Mouse (Mus musculus): ENCODE results near the gene Shd.

Shd gene

DNA sequence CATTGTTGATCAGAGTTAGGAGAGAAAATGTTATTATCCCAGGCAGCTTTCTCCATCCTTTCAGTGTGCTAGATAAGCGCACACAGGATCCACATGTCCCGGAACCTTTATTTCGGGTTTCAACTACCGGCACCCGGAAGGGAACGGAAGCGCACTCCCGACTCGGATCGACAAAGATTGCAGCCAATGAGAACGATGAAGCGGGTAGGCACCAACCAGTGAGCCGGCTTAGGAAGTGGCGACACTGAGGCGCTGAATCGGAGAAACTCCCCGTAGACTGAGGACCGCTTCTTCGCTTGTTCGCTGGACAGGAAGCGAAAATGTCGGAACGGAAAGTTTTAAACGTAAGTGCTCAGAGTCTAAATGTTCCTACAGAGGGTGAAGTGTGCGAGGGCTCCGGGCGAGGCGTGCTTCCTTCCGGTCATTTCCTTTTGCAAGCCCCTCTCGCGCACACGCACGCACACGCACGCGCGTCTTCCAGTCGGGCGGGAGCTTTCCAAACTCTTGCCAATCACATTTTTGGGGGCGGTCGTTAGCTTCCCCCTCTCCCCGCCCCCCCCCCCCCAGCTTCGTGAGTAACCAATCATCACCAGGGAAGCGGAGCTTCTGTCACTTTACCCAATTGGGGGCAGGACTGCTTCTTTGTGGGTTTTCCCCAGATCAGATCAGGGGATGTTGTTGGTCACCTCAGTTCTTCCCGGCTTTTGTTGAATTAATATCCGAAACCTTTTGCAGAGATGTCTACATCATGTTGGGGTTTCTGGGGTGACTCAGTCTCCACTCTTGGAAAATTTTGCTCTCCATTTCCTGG, 11.1 kb upstream of the Shd start, which contains the start of gene Yju2:
Gene Yju2 (plus strand): TSS at position 182 of the 811 bp plus-strand sequence.
- peak; percentile 86 to 90 for DNase-seq (ENCODE audit: low spot score in 2 of 2)

DNA sequence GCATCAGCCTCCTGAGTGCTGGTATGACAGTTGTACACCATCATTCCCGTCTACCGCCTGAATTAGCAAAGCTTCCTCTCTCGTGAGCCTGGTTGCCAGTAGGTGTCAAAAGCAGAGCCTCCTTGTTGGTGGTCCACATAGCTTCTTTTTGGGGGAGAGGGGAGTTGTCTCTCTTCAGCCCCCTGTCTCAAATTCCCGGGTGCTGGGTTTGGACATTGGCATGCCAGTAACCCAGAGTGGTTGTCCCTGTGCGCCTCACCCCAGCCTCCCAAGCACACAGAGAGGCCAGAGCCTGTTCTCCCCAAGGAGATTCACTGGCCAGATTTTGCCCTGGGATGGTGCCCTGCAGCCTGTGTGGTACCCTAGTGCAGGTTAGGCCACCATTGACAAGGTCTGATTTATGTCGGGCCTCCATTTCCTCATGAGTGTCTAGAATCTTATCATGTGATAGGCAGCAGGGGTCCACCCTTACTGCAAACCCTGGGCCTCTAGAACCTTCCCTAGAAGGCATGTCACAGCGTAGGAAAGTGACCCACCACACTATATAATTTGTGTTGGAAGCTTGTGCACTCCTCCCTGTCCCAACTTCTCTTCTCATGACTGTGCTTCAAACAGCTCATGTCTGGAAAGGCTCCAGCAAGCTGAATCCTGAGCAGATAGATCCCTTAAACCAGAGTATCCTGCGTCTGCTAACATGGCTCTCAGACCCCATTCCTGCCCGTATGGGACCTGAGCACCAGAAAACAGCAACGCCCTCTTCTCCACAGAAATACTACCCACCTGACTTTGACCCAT, 10.1 kb upstream of the Shd start:
- peak in 1 of 2 experiments; percentile 5 for DNase-seq (ENCODE audit: low spot score in 2 of 2)

DNA sequence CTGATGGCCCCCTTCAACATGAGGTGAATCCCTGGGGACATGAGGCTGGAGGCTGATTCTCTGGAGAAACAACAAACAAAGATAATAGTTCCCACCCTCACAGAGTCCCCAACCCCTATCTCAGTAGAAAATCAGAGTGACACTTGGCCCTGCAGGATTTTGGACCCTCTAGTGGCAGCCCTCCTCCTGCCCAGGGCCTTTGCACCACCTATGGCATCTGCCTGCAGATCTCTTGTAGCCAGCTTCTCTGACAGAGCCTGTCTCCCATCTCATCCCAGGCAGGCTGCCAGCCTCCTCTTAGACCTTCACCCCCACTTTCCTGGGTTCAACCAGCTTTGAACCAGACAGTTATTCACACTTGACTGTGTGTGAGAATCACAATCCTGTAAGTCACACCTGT, 9.5 kb upstream of the Shd start:
- no peak for DNase-seq (ENCODE audit: low spot score in 2 of 2)

DNA sequence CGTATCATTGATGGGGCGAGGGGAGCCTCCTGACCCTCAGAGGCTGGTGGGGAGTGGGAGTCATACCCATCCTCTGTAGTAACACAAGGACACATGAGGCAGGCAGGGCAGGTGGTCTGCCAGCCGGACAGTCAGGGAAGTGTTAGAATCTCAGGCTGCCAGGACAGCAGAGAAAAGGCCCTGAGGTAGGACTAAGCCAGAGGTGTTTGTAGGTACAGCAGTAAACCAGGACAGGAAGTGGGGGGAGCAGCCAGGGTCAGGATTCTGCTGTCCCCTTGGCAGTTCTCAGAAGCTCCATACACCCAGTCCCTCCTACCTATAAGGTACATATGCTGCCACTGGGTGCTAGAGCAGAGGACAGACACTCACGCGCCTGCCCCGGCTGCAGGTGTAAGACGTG, 8.6 kb upstream of the Shd start:
- no peak for DNase-seq (ENCODE audit: low spot score in 2 of 2)

DNA sequence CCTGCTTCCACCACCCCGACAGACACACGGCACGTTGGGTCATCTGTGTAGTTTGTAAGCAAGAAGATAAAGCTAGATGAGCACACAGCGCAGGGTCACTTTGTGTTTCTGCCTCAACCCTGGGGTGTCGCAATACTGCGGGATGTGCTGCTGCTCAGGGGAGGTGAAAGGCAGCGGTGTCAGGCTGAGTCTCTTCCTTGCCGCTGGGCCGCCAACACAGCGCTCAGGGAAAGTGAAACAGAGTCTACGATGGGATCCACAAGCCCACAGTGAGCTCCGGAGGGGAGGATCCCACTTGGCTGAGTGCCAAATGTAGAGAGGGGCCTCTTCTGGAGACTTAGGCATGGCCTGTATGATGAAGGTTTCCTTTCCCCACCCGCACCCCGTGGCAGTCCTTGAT, 7.1 kb upstream of the Shd start:
- DNase-seq (ENCODE audit: low spot score in 2 of 2), result no peak

DNA sequence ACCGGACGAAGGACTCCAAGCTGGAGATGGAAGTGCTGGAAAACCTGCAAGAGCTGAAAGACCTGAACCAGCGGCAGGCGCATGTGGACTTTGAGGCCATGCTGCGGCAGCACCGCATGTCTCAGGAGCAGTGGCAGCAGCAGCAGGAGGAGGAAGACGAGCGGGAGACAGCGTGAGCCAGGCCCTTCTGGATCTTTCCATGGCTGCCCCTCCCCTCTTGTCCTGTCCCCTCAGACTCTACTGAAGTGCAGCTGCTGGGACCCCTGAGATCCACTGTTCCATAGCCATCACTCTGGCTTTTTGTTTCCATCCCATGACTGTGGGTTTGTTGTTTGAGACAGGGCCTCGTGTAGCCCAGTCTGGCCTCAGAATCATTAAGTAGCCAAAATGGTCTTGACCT, 5.8 kb upstream of the Shd start:
- no peak for DNase-seq (ENCODE audit: low spot score in 2 of 2)

DNA sequence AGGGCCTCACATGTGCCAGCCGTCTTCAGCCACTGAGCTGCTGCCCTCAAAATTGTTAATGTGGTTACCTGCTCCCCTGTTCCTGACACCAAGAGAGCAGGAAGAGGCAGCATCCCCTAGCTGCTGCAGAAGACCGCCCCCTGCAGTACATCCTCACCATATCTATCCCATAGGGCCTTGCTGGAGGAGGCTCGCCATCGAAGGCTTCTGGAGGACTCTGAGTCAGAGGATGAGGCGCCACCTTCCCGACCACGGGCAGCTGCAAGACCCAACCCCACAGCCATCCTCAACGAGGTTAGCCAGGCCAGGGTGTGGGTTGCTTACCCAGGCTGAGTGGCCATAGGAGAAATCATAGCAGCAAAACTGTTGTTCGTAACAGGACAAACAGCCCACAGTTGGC, 5.3 kb upstream of the Shd start:
- no peak for DNase-seq (ENCODE audit: low spot score in 2 of 2)

DNA sequence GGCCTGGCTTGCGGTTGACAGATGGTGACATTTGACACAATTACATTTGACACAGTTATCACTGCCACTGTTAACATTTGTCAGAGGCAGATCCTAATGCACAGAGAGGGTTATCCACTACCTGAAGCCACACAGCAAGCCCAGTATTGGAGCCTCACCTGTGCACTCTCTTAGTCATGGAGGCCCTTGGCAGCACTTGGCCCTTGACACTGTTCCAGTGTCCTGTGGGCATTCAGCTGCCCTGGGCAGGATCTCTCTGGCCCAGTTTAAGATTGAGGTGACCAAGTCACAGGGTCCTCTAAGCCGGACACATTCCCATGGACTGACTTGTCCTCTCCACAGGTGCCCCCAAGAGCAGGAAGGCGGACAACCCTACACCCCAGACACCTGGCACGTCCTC, 3.1 kb upstream of the Shd start:
- no peak for DNase-seq (ENCODE audit: low spot score in 2 of 2)

DNA sequence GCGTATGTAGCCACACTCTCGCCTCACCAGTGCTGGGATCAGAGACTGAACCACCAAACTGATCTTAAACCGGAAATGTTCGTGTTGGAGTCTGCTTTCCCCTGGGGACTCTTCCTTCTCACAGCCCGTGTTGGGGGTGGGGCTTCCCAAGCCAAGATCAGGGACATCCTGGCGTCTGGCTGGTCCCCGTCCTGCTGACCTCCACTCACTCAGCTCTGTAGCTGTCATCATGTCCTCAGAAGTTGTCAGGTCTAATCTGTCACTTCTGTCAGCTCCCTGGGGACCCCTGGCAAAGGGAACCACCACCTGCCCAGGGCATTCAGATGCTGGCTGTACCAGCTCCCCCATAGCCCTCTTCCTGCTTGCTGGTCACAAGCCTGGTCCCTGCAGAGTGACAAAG, 2.1 kb upstream of the Shd start:
- no peak for DNase-seq (ENCODE audit: low spot score in 2 of 2)

DNA sequence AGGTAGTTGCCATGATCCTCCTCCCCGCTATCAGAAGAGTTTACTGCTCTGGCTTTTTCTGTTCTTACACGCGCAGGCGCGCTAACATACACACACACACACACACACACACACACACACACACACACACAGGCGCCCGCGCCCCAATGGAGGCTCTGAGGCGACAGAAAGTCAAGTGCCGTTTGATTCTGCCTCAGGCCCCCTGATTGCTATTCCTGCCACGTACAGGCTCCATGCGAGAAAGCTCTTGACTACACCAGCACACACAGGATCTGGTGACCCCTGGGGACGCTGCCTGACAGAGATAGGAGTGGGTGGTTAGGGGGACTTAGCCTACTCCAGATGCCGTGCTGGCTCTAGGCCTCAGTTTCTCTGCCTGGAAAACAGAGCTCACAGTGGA, 707 bp upstream of the Shd start:
- DNase-seq (ENCODE audit: low spot score in 2 of 2), result no peak

DNA sequence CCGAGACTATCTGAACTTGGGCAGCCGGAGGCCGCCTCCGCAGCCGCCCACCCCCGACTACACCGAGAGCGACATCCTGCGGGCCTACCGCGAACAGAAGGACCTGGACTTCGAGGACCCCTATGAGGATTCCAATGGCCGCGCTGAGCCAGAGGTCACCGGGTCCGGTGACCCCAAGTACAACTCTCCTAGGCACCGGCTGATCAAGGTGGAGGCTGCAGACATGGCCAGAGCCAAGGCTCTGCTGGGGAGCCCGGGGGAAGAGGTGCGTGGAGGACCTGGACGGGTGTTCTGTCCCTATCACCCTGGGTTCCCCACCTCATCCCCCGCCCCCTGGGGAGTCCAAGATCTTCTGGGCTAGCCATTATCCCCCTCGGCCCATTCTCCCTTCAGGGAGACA, 1.2 kb downstream of the Shd start:
- DNase-seq (ENCODE audit: low spot score in 2 of 2), result no peak

DNA sequence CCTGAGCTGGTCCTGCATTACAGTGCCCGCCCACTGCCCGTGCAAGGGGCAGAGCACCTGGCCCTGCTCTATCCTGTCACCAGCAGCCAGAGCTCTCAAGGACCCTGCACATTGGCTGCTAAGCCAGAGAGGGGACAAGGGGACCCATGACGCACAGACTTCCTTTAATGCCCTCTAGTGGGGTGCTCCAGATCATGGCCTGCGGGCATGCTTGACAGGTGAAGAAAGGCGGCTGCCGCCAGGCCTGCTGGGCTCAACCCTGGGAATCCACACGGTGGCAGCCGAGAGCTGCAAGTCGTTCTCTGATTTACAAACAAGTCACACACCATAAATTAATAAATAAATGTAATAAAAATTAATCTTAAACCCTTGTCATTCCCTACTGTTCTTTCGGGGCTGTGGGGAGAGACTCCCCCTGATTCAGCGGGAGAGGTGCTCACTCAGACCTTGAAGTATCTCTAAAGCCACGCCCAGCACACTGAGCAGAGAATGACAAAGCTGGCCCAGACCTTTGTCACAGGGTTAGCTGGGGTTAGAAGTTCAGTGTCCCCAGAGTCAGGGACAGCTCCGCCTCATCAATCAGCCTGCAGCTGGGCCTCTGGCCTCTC, 6.1 kb downstream of the Shd start:
- DNase-seq (ENCODE audit: low spot score in 2 of 2), result peak; percentile 60 to 74

DNA sequence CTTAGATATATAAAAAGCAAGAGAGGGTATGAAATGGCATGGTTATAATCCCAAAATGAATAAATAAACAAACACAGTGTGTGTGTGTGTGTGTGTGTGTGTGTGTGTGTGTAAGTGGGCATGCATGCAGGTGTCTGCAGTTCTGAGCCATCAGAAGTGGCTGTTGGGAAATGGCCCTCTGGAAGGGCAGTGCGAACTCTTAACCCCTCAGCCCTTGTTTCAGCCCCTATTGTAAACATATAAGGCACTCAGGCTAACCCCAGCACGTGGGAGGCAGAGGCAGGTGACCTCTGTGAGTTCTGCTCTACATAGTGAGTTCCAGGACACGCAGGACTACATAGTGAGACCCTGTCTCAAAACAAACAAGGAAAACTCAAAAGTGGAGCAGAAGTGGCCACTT, 7.0 kb downstream of the Shd start:
- no peak for DNase-seq (ENCODE audit: low spot score in 2 of 2)

DNA sequence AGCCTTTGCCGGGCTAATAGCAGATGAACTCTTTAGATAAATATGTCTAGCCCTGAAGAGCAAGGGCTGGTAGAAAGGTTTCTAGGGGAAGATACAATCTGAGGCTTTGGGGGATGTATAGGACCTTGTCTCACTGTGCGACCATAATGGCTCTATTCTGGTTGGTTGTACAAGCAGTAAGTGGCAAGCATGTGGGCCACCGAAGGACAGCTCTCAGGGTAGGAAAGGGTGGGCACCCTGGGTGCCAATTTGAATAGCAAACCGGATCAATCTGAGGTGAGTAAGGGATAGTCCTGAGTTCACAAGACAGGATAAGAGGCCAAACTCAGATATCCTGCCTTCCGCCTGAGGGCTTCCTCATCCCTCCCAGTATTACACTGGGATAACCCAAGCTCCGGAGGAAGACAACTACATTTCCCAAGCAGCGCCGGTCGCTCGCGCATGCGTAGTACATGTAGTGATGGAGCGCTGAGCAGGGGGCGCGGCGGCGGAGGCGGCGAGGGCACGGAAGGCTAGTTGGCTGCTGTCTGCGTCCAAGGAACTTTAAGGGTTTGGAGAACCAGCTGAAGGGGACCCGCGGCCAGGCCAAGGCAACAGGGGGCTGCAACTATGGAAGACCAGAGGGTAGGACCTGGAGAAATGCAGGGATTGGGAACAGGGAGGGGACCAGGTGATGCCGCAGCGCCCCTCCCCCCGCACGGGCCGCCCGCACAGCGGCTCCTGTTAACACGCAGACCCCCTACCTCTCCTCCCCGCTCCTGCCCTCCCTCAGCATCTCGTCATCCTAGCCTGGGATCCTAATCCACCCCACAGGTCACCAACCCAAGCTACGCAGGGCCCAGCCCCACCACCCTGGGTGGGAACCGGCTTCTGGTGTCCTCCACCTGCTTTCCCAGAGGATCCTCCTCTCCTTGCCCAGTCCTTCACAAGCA, 16.0 kb downstream of the Shd start, which contains the start of gene Fsd1:
Gene Fsd1 (plus strand): TSS at position 480 of the 932 bp plus-strand sequence.
- DNase-seq (ENCODE audit: low spot score in 2 of 2), result peak in 1 of 2 experiments; percentile 41

DNA sequence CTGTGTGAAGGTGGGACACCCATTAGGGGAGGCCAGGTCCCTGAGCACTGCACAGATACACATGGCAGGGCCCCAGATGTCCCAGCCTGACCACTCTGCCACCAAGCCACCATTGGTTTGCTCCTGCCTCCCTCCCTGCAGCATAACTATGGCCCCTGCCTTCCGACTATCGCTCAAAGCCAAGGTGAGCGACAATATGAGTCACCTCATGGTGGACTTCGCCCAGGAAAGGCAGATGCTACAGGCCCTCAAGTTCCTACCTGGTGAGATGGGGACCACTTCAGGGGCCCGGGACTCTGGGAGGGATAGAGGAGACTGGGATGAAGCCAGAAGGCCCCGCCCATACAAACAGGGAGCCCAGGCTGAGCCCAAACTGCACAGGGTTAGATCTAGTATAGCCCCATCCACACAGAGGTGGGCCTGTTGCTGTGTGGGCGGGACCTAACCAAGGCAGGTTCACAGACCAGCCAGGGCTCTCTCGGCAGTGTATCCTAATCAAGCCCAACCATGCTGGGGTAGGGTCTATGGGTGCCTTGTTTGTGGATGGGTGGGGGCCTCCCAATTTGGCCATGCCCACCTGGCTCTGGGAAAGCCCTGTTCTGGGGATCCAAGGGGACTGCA, 20.1 kb downstream of the Shd start:
- DNase-seq (ENCODE audit: low spot score in 2 of 2), result no peak

DNA sequence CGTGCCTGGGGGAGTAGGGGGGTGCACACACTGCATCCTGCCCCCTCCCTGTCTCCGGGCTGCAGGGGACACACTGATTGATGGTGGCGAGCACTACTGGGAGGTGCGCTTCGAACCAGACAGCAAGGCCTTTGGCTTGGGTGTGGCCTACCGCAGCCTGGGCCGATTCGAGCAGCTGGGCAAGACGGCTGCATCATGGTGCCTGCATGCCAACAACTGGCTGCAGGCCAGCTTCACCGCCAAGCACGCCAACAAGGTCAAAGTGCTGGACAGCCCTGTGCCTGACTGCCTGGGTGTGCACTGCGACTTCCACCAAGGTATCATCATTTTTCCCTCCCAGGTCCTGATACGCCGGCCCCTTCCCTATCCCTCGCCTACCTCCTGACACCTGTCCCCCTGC, 25.7 kb downstream of the Shd start:
- DNase-seq (ENCODE audit: low spot score in 2 of 2), result no peak

DNA sequence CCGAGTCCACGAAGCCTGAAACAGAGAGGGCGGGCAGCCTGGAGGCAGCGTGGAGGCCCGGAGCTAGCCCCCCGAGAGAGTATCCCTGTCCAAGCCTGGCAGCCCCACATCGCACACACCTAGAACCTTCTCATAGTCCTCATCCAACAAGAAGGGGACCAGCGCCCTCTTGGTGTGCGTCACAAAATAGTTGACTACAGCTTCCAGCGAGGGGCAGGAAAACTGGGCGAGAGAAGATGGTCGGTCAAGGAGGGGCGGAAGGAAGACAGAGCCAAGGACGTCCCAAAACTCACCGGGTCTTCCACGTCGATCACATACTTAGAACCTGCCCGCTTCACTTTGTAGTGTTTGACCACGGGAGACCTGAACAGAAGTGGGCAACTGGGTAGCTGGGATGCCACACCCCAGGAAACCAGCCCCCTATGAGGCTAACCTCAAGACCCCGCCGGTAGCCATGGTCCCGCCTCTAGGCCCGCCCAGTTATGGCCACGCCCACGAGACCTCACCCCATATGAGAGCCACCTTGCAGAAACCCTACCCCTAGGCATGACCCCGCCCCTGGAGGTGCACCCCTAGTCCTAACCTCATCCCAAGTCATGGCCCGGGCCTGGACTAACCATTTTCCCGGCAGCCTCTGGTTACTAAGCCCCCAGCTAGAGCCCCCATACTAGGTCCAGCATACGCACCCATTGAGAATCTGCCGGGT, 29.7 kb downstream of the Shd start:
- no peak for DNase-seq (ENCODE audit: low spot score in 2 of 2)

DNA sequence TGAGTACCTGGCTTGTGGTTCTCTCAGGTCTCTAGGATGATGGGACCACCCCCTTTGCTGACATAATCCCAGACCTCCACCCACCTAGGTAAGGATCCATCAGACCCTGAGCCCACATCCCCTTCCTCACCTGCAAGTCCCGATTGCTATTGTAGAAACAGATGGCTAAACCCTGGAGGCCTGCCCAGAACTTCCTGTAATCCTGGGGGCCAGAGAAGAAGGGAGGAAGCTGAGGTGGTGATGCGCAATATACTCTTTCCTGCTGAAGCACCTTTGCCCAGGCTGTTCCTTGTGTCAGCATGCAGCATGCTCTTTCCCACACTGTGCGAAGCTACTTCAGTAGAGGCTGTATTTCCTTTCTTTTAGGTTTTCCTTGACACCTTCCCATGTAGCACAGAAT, 32.7 kb downstream of the Shd start:
- DNase-seq (ENCODE audit: low spot score in 2 of 2), result no peak

DNA sequence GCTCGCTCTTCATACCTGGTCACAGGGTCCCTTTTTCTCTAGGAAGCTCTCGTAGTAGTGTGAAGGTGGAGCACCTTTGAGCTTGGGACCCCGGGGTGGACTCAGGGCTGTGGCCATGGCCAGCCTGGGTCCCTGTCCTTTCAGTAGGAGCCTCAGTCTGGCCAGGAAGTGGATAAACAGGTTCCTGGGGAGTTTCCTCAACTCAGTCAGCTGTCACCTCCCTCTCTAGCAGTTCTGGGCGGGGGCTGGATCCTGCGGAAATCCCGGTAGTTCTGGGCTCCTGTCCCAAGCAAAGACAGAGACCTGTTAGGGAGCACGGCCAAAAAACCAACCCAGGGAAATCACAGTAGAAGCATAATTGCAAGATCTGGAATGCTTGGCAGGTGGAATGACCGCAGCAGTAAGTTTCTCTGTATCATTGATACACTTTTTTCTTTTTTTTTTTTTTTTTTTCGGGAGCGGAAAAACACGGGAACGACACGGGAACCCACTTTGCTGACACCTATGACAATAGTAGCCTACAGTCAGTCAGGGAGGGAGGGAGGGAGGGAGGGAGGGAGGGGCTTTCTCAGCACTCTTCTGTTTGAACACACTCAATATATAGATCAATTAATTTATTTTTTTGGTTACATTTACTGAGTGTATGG, 35.3 kb downstream of the Shd start, which contains the start of the genes Stap2 and Mpnd:
Gene Stap2 (minus strand): TSS at position 170 of the 647 bp plus-strand sequence.
Gene Mpnd (plus strand): TSS at position 297 of the 647 bp plus-strand sequence.
- peak in 1 of 2 experiments; percentile 49 for DNase-seq (ENCODE audit: low spot score in 2 of 2)

DNA sequence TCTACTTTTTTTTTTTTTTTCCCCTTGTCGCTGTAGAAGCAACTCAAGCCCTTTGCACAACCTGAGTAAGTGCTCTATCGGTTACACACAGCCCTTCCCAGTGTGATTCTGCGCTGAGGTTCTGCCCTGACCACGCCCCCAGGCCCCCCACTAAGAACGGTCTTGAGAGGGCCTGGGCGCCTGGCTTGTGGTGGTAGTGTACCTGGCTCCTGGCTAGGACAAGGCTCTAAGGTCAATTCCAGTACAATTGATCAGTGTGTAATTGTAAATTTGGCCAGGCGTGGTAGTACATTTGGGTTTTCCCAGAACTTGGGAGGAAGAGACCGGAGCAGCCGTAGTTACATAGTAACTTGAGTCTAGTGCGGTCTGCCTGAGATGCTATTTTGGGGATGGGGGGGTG, 36.7 kb downstream of the Shd start:
- no peak for DNase-seq (ENCODE audit: low spot score in 2 of 2)
